Mouse (Mus musculus): ENCODE data around the gene Nlrp9b.
A peak's percentile ranks its signal among the peaks of the same experiment; 100 is the strongest.
"Not testable (repeated sequence)": the region's sequence is repeated elsewhere in the genome, so short reads cannot be mapped to it uniquely, and the experiment has no call there.

Gene Nlrp9b

DNA sequence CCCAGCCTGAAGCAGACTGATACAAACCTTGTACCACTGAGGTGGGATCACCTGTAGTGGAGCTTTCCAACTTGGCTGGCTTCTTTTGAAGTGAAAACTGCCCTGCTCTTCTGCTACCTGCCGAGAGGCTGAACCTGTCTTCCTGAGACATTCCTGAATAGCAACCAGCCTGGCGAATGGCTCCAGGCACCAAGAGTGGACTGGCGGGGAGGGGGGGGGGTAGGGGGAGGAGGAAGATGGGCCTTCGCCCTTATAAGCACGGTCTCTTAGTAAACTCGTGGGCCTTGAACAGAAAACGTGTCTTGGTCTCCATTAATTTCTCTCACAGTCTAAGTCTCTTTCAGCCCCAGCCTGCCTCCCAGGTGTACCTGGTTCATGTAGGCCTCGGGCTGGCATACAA, at the start of gene Nlrp9b:
Gene Nlrp9b, plus strand, starts transcription at position 301 of the 400 bp plus-strand sequence.
- not testable (repeated sequence) for DNase-seq (ENCODE audit: low spot score)

DNA sequence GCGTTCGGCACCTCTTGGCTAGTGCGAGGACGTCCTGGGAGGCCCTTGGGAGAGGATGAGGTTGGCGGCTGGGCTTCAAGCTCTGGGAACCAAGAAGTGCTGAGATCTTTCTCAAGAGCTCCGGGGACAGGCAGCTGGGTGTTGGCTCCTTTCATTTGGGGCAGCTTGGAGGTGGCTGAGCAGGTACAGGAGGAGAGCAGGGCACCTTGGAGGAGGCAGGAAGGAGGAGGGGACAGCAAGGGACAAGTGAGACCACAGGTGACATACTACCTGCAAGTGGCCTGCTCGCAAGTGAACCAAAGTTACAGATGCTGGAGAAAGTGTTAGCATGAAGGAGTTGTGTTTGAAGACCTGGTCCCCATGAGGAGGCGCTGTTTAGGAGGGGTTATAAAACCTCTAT, 46.6 kb upstream of the Nlrp9b start:
- no peak for DNase-seq (ENCODE audit: low spot score)

DNA sequence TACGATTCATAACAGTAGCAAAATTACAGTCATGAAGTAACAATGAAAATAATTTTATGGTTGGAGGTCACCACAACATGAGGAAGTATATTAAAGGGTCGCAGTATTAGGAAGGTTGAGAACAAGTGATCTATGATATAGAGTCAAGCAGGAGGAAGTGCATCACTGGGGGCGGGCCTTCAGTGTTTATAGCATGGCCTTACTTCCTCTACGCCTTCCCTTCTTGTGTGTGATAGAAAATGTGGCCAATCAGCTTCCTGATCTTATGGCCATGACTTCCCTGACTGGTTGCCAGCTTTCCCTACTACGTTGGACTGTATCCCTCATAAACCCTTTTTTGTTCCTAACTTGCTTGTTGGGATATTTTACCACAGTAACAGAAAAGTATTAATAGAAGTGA, 46.1 kb upstream of the Nlrp9b start:
- DNase-seq (ENCODE audit: low spot score), result no peak

DNA sequence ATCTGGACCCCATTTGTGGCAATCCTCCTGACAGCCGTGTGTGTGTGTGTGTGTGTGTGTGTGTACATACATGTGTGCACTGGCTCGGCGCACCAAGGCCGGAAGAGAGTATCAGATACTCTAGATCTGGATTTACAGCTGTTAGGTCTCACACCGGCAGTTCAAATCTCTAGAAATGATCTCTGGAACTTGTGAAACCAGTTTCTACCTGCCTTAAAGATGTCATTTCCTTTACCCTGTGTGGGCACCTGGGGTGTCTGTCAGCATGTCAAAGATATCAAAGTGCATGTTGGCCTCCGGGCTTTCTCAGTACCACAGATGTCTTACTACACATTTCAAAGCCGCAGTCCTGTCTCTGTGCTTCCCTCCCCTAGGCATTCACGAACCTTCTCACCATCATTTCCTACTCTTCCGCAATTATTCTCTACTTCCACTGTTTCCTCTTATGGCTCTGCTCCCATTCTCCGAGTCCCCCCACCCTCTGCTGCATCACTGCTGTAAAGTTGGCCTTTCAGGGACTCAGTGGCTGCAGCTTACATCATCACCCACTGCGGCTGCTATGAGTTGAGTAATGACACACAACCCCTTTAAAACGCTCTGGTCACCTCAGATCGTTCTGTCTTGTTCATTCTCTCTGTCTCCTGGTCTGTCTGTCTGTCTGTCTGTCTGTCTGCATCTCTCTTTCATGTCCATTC, 45.3 kb upstream of the Nlrp9b start:
- DNase-seq (ENCODE audit: low spot score), result no peak

DNA sequence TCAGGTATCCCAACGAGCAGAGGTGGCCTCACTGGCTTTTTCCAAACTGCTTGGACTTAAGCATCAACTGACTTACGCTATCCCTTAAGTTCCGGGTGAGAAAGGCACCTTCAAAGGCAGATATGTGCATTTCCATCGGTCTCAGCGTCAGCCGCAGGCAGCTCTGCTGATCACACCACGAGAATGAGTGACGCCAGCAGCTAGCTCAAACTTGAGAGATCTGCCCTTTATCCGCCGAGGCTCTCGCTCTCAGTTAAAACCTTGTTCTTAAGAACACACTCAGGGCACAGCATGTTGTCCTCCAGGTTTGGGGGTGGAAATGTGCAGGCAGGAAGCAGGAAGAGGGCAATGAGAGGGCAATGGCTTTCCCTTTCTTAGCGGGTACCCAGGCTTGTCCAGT, 42.3 kb upstream of the Nlrp9b start:
- DNase-seq (ENCODE audit: low spot score), result no peak

DNA sequence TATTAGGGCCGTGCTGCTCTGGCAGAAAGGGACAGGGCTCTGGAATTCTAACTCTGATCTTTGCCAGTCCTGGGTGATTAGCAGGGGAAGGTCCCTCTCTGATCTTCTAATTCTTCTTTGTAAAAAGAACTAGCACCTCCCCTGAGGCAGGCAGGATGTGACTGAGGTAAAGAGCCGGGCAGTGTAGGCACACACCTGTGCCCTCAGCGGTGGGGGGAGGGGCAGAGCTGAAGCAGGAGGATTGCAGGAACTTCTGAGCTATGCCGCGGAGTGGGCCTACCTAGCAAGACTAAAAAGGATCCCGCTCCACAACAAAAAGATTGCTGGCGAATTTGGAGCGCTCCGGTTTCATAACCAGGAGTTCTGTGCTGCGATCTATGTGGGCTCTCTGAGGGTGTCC, 41.3 kb upstream of the Nlrp9b start:
- DNase-seq (ENCODE audit: low spot score), result no peak

DNA sequence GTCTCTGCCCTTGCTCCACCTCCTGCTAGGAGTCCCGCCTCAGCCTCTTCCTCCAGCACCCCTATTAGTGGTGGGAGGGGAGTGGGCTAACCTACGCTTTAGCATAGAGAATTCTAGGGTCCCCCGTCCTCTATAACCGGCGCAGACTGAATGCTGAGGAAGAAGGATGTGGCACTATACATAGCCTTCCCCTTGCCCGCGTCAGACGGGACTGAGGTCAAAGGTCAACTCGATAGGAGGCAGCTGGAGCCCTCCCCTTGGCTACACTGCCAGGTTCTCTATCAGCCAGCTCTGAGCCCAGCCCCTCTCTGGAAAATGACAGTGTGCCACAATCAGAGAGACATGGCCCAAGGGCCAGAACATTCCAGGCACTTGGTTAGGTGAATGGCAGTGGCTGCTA, 40.7 kb upstream of the Nlrp9b start, which contains the start of gene Igsf23:
Gene Igsf23, minus strand, starts transcription at position 168 of the 400 bp plus-strand sequence.
- no peak for DNase-seq (ENCODE audit: low spot score)

DNA sequence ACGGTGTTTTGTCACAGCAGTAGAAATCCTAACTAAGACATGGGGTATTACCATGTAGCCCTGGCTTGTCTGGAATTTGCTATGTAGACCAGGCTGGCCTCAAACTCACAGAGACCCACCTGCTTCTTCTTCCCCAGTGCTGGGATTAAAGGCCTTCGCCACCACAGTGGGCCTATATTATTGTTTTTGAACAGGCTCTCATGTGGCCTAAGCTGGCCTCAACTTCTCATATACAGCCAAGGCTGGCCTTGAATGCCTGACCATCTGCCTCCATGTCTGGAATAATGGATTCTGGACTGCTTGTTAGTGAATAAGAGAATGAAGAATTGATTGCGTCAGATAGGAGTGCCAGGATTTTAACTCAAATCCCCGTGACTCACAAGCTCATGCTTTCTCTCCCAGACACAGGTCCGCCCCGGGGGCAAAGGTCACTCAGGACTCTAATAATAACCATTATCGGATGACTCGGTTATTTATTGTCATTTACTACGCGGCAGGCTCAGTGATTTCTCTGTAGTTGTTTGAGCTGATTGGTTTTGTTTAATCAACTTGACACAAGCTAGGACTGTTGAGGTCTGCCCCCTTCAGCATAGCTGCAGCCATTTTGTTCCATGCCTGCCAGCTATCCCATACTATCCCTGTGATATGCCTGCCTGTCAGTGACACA, 38.8 kb upstream of the Nlrp9b start:
- no peak for DNase-seq (ENCODE audit: low spot score)

DNA sequence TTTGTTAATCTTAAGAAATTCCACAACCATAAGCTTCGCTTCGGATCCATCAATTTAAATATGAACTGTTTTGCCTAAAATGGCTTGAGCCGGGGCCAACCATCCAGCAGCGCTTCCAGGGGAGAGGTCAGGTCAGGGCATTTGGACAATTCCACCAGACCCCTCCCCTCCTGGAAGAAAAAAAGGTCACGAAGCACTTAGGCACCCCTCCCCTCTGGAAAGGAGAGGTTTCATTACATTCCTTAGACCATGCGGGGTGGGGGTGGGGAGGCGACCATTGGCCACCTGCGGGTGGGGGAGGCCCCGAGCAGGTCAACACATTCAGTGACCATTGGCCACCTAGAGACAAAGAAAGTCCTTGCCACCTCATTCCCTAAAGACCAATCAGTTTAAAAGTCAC, 38.2 kb upstream of the Nlrp9b start:
- DNase-seq (ENCODE audit: low spot score), result no peak

DNA sequence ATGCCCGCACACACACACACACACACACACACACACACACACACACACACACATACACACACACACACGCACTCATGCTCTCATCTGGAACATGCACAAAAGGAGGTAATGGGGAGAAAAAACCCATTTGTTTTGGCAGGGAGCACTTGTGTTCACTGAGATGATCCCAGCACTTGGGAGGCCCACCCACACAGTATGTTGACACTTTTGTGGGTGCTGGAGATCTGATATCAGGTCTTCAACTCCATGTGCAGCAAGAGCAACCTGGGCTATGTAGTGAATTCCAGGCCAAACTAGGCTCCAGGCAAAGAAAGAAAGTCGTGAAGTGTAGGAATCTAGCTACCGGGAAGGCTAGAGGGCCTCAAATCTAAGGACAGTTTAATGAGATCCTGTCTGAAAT, 35.4 kb upstream of the Nlrp9b start:
- no peak for DNase-seq (ENCODE audit: low spot score)

DNA sequence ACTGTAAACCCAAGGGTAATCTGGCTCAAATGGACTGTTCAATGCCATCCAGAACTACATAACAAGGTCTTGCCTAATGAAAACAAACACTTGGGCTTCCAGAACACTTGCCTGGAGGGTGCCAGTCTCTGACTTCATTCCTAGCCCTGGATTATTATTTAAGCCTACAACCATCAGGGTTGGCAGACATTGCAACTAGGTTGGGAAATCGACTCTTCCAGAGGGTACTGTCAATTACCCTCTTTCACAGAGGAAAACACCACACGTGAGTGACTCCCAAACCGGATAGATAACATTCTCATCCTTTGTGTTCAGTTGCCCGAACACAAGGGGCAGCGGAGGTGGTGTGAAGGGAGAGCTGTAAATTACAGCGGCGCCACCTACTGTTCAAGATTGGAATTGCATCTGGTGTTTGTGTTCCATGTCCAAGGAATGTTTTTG, 34.9 kb upstream of the Nlrp9b start:
- DNase-seq (ENCODE audit: low spot score), result peak; percentile 80

DNA sequence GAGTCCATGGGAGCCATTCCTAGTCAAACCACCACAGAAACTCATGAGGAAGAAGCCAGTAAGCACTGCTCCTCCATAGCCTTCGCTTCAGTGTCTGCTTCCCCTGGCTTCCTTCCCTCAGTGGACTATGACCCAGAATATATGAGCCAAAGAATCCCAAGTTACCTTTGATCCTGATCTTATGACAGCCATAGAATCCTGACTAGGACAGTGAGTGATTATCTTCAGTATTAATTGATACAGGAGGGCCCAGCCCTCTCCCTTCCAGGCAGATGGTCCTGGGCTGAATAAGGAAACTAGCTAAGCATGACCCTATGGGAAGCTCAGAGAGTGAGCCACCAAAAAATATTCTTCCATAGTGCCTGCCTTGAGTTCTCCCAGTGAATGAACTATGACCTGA, 28.8 kb upstream of the Nlrp9b start:
- no peak for DNase-seq (ENCODE audit: low spot score)

DNA sequence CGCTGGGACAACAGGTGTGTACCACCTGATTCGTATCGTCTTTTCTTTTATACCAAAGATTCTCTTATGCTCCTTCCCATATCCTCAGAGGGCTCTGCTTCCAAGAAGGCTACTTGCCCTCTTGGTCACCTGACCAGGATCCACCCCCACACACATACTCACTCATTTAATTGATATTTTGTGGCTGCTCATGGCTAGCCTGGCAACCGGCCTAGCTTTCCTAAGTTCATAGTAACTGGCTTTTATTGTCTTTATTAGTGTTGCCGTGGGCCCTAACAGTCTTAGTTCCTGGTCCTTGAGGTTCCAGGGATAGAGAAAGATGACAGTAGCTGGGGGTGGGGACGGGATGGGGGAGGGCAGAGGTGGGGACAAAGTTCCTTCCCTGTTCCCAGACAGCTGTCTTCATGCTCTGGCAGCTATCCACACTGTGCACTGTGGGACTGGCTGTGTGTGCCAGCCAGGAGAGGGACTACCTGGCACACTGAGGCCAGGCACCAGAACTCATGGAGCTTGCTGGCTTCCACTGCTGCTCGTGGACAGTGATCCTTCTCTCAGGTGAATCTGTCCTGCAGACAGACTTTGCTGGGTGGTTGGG, 26.2 kb upstream of the Nlrp9b start, which contains the start of gene Ceacam20:
Gene Ceacam20, plus strand, starts transcription at position 428 of the 595 bp plus-strand sequence.
- DNase-seq (ENCODE audit: low spot score), result no peak

DNA sequence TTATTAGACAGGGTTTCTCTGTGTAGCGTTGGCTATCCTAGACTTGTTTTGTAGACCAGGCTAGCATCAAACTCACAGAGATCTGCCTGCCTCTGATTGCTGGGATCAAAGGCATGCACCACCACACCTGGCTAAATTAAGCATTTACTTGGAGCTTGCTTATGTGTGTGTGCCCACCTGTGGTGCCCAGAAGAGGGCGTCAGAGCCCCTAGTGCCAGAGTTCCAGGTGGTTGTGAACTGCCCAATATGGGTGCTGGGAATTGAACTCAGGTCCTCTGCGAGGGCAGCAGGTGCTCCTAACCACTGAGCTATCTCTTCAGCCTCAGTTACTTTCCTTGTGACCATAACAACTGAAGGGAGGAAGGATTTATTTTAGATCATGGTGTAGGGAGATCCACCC, 22.2 kb upstream of the Nlrp9b start:
- DNase-seq (ENCODE audit: low spot score), result no peak

DNA sequence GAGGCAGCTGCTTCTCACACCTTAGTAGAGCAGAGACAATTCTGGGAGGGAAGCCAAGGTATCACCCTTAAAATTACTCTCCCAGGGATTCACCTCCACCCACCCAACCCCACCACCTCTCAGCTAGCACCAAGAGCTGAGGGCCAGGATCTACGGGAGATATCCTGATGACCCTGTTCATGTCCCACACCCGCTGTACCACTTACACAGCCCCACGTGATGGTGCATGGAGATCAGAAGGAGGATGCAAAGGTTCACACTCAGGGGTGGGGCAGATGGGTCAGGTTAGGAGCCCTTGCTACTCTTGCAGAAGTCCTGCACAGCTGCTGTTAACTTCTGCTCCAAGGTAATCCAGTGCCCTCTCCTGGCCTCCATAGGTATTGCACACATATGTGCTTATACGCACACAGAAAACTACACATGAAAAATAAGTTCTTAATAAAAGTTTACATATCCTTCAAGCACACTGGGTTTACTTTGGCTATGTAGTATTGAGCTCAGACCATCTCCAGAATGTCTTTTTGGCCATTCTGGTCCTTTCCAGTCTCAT, 21.6 kb upstream of the Nlrp9b start:
- no peak for DNase-seq (ENCODE audit: low spot score)

DNA sequence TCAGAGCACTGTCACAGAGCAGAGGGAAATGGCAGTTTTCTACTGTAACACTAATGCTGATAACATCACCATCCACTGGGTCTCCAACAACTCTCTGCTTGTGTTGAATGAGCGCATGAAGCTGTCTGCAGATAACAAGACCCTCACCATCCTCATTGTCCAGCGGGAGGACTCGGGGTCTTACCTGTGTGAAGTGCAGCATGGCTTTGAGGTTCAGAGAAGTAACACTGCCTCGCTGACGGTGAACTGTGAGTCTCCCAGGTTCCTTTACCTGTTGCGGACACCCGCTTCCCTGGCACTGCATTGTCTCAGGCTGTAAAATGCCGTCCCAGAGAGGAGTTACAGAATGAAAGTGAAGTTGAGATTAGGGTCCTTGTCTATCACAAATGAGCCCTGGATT, 21.1 kb upstream of the Nlrp9b start:
- DNase-seq (ENCODE audit: low spot score), result no peak

DNA sequence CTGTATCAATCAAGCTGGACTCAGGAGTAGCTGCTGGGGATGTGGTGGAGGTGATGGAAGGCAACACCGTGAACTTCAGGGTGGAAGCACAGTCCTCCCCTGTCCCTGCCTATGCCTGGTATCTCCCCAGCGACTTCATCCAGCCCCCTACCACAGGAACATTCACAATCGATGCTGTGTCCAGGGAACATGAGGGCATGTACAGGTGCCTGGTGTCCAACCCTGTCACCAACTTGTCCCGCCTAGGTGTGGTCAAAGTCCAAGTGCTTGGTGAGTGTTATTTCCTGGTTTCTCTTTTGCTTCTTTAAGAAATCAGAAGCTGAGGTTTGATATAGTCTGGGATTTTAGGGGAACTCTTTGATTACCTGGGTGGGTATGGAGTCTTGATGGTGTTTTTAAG, 19.7 kb upstream of the Nlrp9b start:
- DNase-seq (ENCODE audit: low spot score), result no peak

DNA sequence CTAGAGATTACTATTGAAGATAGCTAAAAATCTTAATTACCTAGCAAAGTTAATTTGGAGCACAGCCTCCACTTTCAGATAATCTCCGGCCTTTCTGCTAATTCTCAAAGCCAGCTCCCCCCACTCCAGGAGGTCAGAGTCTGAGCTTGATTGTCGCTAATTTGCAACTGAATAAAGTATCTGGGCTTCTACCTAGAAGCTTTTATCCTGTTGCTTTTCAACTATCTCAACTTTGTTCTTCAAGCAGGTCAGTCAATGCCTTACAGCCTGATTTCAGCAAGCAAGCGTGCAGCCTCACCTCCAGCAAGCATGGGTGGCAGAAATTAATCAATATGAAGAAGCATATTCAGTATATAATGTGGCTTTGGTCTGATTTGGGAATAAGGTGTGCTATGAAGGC, 5.5 kb downstream of the Nlrp9b start:
- not testable (repeated sequence) for DNase-seq (ENCODE audit: low spot score)

DNA sequence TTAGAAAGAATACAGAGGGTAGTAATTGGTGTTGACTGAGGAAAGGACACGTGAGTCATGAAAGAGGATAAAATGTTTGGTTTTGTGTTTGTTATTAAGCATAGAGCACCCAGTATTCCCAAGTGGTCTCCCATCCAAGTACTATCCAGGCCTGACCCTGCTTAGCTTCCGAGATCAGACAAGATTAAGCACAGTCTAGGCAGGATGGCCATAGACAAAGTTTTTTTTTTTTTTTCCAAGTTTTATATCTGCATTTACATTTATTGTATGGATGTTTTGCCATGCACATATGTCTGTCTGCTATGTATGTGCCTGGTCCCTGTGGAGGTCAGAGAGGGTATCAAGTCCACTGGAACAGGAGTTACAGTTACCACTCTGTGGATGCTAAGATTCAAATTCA, 18.7 kb downstream of the Nlrp9b start:
- DNase-seq (ENCODE audit: low spot score), result no peak

DNA sequence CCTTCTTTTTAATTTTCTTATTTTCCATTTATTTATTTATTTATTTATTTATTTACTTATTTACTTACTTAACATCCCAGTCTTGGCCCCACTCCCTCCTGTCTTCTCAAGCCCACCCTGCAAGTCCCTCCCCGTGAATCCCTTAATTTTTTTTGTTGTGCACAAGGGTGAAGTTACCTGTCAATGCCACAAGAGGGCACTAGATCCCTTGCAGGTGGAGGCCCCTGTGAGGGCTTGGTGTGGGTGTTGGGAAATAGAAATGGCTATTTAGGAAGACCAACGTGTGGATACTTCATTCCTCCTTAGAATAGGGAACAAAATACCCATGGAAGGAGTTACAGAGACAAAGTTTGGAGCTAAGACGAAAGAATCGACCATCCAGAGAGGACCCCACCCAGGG, 72.8 kb downstream of the Nlrp9b start:
- not testable (repeated sequence) for DNase-seq (ENCODE audit: low spot score)

DNA sequence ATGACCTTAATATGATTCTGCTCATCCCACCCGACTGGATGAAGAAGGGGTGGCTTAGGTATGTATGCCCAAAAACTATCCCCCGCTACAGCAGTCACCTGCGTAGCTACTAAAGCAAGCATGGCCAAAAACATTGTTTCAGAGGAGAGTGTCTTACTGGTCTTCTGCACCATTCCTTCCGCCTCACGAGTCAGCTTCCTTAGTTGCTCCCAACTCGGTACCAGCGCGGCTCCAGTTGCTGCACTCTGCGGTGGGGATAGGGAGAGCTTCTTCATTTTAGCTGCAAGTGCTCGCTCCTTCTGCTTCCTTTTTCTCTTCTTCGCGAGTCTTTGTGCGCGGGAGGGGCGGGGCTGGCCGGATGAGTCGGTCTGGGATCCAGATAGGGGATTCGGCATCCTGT, 86.9 kb downstream of the Nlrp9b start:
- DNase-seq (ENCODE audit: low spot score), result not testable (repeated sequence)

DNA sequence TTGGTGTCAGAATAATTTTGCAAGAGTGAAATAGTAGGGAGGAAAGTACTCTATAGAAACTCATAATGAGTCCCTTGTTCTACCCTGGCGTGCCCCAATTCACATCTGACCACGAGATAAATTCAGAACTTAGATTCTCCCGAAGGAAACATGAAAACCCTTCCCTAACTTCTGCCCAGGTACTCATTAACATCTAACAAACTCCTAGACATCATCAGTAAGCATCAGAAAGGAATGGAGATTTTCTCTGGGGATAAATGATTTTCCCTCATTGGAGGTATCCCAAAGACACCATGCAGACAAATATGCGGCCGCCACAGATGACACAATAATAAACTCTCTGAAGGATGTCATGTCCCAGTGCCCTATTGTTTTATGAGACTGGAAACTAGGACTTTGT, 108.1 kb downstream of the Nlrp9b start, which contains the start of gene Vmn1r91:
Gene Vmn1r91, plus strand, starts transcription at position 301 of the 400 bp plus-strand sequence.
- not testable (repeated sequence) for DNase-seq (ENCODE audit: low spot score)

DNA sequence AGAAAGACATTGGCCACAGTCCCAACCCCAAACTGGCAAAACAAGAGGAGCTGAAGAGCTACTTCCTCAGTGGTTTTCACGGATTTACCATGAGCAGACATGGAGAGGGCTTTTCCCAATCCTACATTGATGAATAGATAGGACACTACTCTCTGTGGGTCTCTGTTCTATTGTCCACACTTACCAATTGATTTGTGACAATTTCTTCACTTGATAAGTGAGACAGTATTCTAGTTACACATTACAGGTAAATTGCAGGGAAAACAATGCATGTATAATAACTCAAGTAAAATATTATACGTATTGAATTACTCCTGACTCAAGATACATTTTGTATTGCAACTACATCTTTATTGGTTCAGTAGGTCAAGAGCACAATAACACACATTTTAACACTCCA, 131.2 kb downstream of the Nlrp9b start, which contains the start of gene Gm16442:
Gene Gm16442, minus strand, starts transcription at position 101 of the 400 bp plus-strand sequence.
- not testable (repeated sequence) for DNase-seq (ENCODE audit: low spot score)

Data from left cerebral cortex, adult 11 months (tissue).